Comparison of ENCODE assay signal across 22 mouse cellular contexts in the genomic region with DNA sequence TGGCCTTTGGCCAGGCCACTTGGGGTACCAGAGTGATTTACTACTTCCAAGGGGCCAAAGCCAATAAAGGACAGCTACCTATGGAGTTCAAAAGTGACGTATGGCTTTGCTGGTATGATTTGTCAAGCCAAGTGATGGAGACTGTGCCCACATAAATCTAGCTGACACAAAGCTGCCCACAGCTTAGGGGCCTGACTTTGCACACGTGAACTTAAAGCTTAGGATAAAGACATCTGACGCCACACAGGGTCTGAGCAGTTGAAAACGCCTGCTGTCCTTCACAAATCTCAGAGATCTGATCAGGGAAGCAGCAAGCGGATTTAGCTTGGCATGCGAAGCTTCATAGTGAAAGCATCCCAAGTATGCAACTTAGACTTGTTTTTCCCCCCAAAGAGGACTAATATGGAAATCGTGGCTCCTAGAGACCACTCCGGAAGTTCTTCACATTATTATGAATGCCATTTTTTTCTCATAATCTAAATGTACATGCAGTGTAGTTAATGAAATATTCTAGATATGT.
DNase-seq lines count a peak whose midpoint lies in the region; ATAC-seq and TF ChIP-seq lines count a peak whose summit lies in the region.
"Had no signal": no experiment of that assay in that cellular context is flagged by ENCODE, and none has a peak within 500 bp of the region (broad histone marks: within the 10 kb centered on the region; RNA-seq: fewer than 3 reads in every experiment).

No protein-coding gene starts in this region.

- in situ Hi-C loops in Patski (cut with MboI; ENCODE audit: low pct_unique_long_range_greater_than_20kb): no loop called here

- 52% methylated on average over 8 of the region's 8 CpGs for WGBS in kidney, embryonic 15.5 days
- WGBS in cerebellum, adult 2 months: 76% methylated on average over 8 of the region's 8 CpGs

- CTCF ChIA-PET in Patski (lab: Charles Lee): interaction anchor here (0.9 kb wide), 1 partner anchor 19 kb away, joined by 3 read pairs; no protein-coding TSS in a partner anchor

- peak overlapping the region; percentile 31; the same call in 1 of the 2 replicates for H3K27ac ChIP-seq in gastrocnemius, adult 2 months
- H3K27ac ChIP-seq in kidney, embryonic 15.5 days: no peak overlapping the region
- H3K27ac ChIP-seq in cerebellum, adult 2 months (ENCODE audit: insufficient read depth, low read length): no peak overlapping the region
- H3K27ac ChIP-seq: embryonic facial prominence, embryonic 13.5 days; forebrain, embryonic 10.5 days; forebrain, embryonic 15.5 days; heart, embryonic 13.5 days; hindbrain, embryonic 12.5 days had no signal

- no peak for TF ChIP-seq POLR2A in cerebellum, adult 2 months (IDR thresholded peaks at IDR 0.05; ENCODE audit: borderline replicate concordance, insufficient read depth, low read length)

- DNase-seq in gastrocnemius, adult 2 months: no peak
- DNase-seq in gastrocnemius, adult 18-20 months (ENCODE audit: low spot score): no peak
- DNase-seq in kidney, postnatal 10 days: peak; percentile 18
- no peak for DNase-seq in Patski (ENCODE audit: low read depth, low spot score)
- DNase-seq in mesoderm, embryonic 11.5 days (ENCODE audit: low read depth, low spot score): peak; percentile 50
- DNase-seq in cerebellum, adult 2 months: no peak
- DNase-seq: adrenal gland, adult 2 months; adrenal gland, postnatal 25 days; cerebellum, adult 18-20 months; cerebellum, postnatal 10 days; gastrocnemius, postnatal 14 days; heart, postnatal 10 days; heart, postnatal 4 days had no signal

- H3K9me3 ChIP-seq in kidney, embryonic 15.5 days (replicated peaks): no peaks in the 10 kb centered on the region
- H3K9me3 ChIP-seq: embryonic facial prominence, embryonic 13.5 days; forebrain, embryonic 10.5 days; forebrain, embryonic 15.5 days; heart, embryonic 13.5 days; hindbrain, embryonic 12.5 days had no signal

- no peak for ATAC-seq in kidney, embryonic 15.5 days (replicated peaks; ENCODE audit: low FRiP score)
- ATAC-seq in Patski: peak; percentile 54
- ATAC-seq: forebrain, embryonic 15.5 days; hindbrain, embryonic 16.5 days; inflammation-experienced regulatory T-cells, adult 6 months had no signal

- no peak overlapping the region for H3K4me2 ChIP-seq in kidney, embryonic 15.5 days
- H3K4me2 ChIP-seq: embryonic facial prominence, embryonic 13.5 days; forebrain, embryonic 15.5 days; heart, embryonic 13.5 days; hindbrain, embryonic 12.5 days had no signal

- no peak for TF ChIP-seq CTCF in gastrocnemius, adult 2 months (IDR thresholded peaks at IDR 0.05)
- TF ChIP-seq CTCF in Patski (IDR thresholded peaks at IDR 0.05): no peak
- no peak for TF ChIP-seq CTCF in cerebellum, adult 2 months (IDR thresholded peaks at IDR 0.05; ENCODE audit: borderline replicate concordance, insufficient read depth, low read depth, low read length)

- no peak overlapping the region for H3K9ac ChIP-seq in kidney, embryonic 15.5 days
- H3K9ac ChIP-seq: embryonic facial prominence, embryonic 13.5 days; forebrain, embryonic 15.5 days; heart, embryonic 13.5 days; hindbrain, embryonic 12.5 days had no signal

- intact Hi-C loops in gastrocnemius, adult 2 months (cut with DNase I): no loop called here

- H3K4me1 ChIP-seq in kidney, embryonic 15.5 days: 0 out of 2 replicates have a peak, but pooled peaks cover 4% of the 10 kb centered on the region
- H3K4me1 ChIP-seq in cerebellum, adult 2 months (ENCODE audit: control insufficient read depth, insufficient read depth, low read length): no peaks in the 10 kb centered on the region
- H3K4me1 ChIP-seq: embryonic facial prominence, embryonic 13.5 days; forebrain, embryonic 10.5 days; forebrain, embryonic 15.5 days; hindbrain, embryonic 12.5 days had no signal

- no peak overlapping the region for H3K4me3 ChIP-seq in gastrocnemius, adult 2 months
- no peak overlapping the region for H3K4me3 ChIP-seq in kidney, embryonic 15.5 days (replicated peaks)
- H3K4me3 ChIP-seq in cerebellum, adult 2 months (replicated peaks; ENCODE audit: insufficient read depth, low read depth, low read length): no peak overlapping the region
- H3K4me3 ChIP-seq: embryonic facial prominence, embryonic 13.5 days; erythroblast, embryonic 14.5 days; forebrain, embryonic 10.5 days; forebrain, embryonic 15.5 days; heart, embryonic 13.5 days; hindbrain, embryonic 12.5 days had no signal

- H3K36me3 ChIP-seq in kidney, embryonic 15.5 days: no peaks in the 10 kb centered on the region
- H3K36me3 ChIP-seq: embryonic facial prominence, embryonic 13.5 days; forebrain, embryonic 10.5 days; forebrain, embryonic 15.5 days; heart, embryonic 13.5 days; hindbrain, embryonic 12.5 days had no signal

- no peaks in the 10 kb centered on the region for H3K27me3 ChIP-seq in kidney, embryonic 15.5 days
- H3K27me3 ChIP-seq in Patski: no peaks in the 10 kb centered on the region
- no peaks in the 10 kb centered on the region for H3K27me3 ChIP-seq in cerebellum, adult 2 months (ENCODE audit: control insufficient read depth, insufficient read depth, low read length)
- H3K27me3 ChIP-seq: embryonic facial prominence, embryonic 13.5 days; forebrain, embryonic 15.5 days; heart, embryonic 13.5 days; hindbrain, embryonic 12.5 days had no signal

- POLR2A ChIA-PET in Patski (lab: Charles Lee): no interaction called here

Comparison
In these comparisons a context has a peak if more than half of its experiments do, and no peak if none do; other contexts are left out.
1. DNase-seq: peak in kidney, postnatal 10 days (single experiment) and mesoderm, embryonic 11.5 days (single experiment); none in gastrocnemius, adult 2 months (single experiment), gastrocnemius, adult 18-20 months (single experiment), Patski (single experiment) and cerebellum, adult 2 months (0 of 2).